Mouse (Mus musculus) brain, embryonic 18.5 days (tissue): ENCODE results near the gene Trpm7.

ENCODE experiments used
- DNase-seq: peaks from one replicate; pipeline ENCODE4 v3.0.0-alpha.2; 2012; ENCODE audit warnings: low read depth, low spot score

Trpm7 gene

DNA sequence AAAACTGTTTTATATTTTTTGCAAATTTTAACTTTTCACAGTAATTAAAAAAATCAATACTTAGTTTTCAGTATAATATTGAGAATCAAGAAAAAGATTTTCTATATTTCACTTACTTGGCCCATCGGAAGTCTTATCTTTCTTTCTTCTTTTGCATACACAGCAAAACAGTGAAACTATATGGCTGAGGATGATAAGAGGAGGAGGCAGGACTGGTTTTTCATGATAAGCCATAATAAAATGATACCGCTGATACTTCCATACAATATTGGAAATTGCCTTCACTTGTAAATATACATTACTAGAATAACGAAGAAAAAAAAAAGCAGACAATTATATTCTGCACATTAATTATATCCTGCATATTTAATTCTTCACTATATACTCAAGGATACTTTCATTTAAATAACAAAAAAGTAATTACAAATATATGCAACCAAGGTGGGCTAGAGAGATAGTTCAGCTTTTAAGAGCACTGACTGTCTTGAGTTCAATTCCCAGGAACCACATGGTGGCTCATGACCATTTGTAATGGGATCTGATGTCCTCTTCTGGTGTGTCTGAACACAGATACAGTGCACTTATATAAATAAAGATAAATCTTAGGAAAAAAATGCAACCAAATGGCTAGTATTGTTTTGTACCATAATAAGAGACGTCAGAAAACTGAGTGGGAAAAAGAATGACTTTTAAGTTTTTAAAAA, 59.2 kb downstream of the Trpm7 start:
- DNase-seq: no peak

DNA sequence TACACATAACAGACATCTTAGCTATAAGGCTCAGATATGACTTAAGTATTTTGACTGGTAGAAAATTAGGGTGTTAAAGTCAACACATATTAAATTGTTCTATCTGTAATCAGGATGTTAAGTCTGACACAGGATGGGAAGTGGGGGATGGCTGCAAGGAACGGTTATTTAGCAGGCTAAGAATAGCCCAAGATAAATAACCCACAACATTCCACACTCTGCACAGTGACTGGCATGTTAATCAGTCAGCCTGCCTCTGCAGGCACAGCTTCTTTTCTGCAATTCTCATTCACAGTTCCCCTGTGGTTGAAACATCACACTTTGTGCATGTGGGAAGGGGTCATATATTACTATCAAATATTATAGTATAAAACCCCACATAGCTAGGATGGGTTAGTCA, 60.2 kb downstream of the Trpm7 start:
- no peak for DNase-seq

DNA sequence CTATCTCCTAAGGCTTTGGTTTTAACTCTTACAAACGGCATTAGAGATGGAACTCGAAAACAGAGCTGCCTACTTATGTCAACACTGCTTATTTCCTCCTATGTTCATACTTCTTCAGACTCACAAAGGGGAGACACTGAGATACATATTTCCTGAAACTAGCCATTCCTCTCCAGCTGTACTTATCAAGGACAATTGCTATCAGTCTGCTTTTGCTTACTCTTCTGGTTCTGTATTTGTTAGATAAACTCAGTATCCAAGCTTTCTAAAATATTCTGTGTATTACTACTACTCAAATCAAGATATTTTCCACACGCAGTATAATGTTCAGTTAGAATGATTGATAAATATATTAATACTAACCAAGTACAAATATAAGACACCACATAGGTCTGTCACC, 74.0 kb downstream of the Trpm7 start:
- no peak for DNase-seq

- DNase-seq: no peak
These were observed 77.6 kb downstream of the Trpm7 start for GRCm38 (mm10) chr2:126798455-126798854.

- no peak for DNase-seq
These were observed 80.3 kb downstream of the Trpm7 start for GRCm38 (mm10) chr2:126795708-126796107.

DNA sequence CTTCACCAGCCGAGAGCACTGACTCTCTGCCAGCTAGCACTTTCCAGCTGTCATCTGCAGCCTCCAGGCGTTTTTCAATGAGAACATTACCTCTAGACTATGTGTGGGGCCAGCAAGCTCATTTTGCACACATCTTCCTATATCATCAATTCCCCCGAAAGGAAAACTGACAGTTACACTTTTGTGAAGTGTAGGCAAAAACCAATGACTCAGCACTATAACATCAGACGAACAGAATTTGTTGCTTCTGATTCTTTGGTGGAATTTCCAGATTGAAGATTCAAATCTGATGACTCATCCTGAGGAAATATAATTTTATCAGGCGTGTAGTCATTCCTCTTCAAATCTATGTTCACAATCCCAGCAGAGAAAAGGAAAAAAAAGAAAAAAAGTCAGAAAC, 83.4 kb downstream of the Trpm7 start:
- DNase-seq: no peak

- DNase-seq: no peak
These were observed 88.2 kb downstream of the Trpm7 start for GRCm38 (mm10) chr2:126787721-126788342.

- DNase-seq: no peak
These were observed 92.7 kb downstream of the Trpm7 start, which contains the start of gene Usp50 for GRCm38 (mm10) chr2:126783370-126783769. Gene Usp50, minus strand, starts transcription at chr2:126783470.

DNA sequence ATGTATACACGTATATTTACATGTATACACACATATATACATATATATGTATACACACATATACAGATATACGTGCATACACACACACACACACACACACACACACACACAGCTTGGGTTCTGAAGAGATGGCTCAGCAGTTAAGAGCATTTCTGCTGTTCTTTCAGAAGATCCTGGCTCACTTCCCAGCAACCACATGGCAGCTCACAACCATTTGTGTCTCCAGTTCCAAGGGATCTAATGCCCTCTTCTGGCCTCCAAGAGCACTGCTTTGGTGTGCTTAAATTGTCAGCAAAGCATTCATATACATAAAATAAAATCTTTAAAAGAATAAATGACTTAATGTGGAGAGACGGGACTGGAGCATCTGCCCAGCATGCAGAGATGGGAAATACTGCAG, 93.6 kb downstream of the Trpm7 start:
- peak; percentile 66 for DNase-seq

DNA sequence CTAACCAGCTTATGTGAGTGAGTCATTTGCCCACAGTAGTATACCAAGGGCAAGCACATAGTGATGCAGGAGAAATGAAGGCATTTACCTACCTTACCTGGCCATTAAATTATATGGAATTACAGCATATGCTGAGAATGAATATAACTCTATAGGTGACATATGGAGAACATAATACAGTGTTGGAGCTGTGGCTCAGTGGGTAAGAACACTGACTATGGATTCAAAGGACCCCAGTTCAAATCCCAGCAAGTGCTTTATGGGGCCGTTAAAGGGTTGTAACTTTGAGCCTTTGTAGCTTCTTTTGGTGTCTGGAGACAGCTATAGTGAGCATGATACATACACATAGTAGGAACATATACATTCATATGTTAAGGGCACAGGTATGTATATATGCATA, 94.6 kb downstream of the Trpm7 start:
- DNase-seq: no peak

GRCm38 (mm10) chr2:126780286-126780685, 95.7 kb downstream of the Trpm7 start:
- no peak for DNase-seq

DNA sequence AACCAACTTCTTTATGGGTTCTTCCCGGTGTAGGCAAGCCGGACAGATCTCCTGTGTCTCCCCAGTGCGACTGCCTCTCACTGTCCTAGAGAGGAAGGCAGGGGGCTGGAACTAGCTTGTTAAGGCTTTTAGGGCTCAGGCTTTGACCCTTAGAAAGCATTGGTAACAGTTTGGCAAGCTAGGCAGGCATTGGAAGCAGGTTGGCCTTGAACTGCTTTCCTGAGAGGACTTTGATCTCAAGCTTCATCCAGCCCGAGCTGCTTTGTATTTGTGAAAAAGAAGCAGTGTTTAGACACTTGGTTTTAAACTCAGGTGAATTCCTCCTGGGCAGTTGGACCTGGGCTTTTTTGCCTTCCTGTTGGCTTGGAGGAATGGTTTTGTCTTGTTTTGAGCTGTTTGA, 97.2 kb downstream of the Trpm7 start:
- DNase-seq: no peak

- no peak for DNase-seq
These were observed 99.6 kb downstream of the Trpm7 start for GRCm38 (mm10) chr2:126776416-126776815.

- DNase-seq: no peak
These were observed 100.1 kb downstream of the Trpm7 start for GRCm38 (mm10) chr2:126775951-126776350.

GRCm38 (mm10) chr2:126772217-126772616, 103.8 kb downstream of the Trpm7 start:
- no peak for DNase-seq

DNA sequence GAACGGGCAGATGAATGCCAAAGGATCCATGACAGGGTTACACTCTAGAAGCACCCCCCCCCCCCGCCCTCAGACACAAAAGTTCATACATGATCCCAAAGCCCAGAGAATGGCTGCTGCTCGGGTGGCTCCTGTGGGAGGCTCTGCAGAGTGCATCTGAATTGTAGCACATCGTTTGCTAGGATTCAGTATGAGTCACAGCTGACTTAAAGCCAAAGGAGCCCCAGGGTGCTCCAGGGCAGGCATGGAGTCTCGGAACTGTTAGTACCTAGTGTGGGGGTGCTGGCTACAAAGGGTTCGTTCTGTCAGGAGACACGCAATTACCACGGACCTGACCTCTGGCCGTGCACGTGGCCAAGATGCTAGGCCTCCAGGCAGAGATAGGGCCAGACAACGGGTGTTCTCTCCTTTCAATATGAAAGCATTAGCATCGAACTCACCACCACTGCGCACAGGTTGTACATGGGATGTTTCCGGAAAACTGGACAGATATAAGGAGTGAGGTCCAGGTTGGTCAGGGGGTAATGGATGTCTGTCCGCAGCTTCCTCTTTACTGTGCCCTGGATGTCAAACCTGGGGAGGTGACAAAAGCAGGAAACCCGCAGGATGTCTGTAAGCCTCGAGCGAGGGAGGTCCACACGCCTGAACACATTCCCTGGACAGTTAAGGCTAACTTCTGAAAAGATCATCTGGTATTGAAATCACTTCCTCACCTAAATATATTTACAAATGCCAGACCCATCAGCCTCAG, 106.4 kb downstream of the Trpm7 start:
- no peak for DNase-seq

GRCm38 (mm10) chr2:126768194-126768593, 107.8 kb downstream of the Trpm7 start:
- no peak for DNase-seq

DNA sequence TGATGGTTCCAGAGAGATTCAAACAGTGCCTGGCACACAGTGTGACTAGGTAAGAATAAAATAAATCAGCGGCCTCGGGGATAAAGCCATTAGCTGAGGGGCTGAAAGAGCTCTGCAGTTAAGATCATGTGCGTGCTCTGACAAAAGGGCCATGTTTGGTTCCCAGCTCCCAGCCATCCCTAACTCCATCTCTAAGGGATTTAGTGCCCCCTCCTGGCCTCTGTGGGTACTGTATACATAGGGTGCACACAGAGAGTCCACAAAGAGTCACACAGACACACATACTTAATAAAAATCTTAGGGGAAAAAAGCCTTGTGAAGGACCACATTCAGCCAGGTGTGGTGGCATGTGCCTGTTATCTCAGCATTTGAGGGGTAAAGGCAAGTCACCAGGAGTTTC, 108.4 kb downstream of the Trpm7 start:
- no peak for DNase-seq

- peak; percentile 4 for DNase-seq
These were observed 110.0 kb downstream of the Trpm7 start for GRCm38 (mm10) chr2:126765867-126766582.

- no peak for DNase-seq
These were observed 116.7 kb downstream of the Trpm7 start for GRCm38 (mm10) chr2:126759351-126759750.

GRCm38 (mm10) chr2:126755664-126756063, 120.4 kb downstream of the Trpm7 start:
- DNase-seq: no peak

DNA sequence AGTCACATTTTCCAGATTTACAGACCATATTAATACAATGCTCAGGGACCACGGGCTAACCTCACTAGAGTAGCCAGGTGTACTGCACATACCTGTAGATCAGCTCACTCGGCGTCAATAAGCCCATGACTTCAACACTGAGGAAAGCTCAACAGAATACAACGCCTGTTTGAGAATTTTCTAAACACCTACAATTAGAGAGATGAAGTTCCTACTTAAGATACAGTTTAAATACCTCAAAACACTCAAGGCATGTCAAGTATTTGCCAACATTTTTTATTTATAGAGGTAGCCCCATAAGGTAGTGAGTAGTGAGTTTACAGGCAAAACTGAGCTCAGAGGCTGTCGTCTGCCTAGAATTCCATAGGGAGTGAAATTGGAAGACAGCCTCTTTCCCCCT, 132.6 kb downstream of the Trpm7 start:
- DNase-seq: no peak
